Mouse (Mus musculus) adrenal gland, adult 2 months (tissue): ENCODE results near the gene Twnk. TPM values are rescaled to one million over a fixed set of nuclear protein-coding genes. Genes with fewer than 3 reads are reported as not detected.
"Not testable (repeated sequence)": the region's sequence is repeated elsewhere in the genome, so short reads cannot be mapped to it uniquely, and the experiment has no call there.

Experiments
- DNase-seq: peaks from one replicate; pipeline ENCODE4 v3.0.0; 2021
- polyA plus RNA-seq: library from polyadenylated mRNA; depleted of rRNA; stranded (reverse); fragments of >200 nt; gene quantifications from 2 replicates; pipeline ENCODE4 v1.2.3, GENCODE M21; 2012
- total RNA-seq, 2 experiments: library from RNA; stranded (reverse); gene quantifications; 2 replicates each; pipeline ENCODE4 v1.2.3; 2021

The Twnk gene
- total and polyA plus RNA-seq, 3 experiments: 9.6 to 37.1 (median 24.7) TPM

- no peak for DNase-seq
Measured at GRCm38 (mm10) chr19:45024775-45025174, 19.3 kb downstream of the Twnk start.

GRCm38 (mm10) chr19:45025937-45026568, 20.6 kb downstream of the Twnk start:
- peak; percentile 6 for DNase-seq

GRCm38 (mm10) chr19:45026958-45027670, 21.7 kb downstream of the Twnk start:
- no peak for DNase-seq

DNA sequence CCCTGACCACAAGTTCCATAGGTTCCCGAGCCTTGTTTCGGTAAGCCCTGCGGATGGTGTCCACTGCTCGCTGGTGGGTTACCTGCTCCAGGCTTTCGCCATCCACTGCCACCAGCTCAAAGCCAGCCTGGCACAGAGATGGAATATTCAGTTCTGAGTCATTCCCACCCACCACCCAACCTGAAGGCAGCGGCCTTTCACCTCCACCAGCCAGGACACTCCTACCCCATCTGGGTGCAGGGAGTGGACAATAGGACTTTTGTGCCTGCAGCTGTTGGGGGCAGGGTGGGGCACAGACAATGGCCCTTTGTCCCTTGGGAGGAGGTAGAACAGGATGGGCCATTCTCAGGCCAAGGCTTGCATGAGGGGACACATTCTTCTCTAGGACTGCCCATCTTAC, 22.4 kb downstream of the Twnk start:
- peak; percentile 9 for DNase-seq

DNA sequence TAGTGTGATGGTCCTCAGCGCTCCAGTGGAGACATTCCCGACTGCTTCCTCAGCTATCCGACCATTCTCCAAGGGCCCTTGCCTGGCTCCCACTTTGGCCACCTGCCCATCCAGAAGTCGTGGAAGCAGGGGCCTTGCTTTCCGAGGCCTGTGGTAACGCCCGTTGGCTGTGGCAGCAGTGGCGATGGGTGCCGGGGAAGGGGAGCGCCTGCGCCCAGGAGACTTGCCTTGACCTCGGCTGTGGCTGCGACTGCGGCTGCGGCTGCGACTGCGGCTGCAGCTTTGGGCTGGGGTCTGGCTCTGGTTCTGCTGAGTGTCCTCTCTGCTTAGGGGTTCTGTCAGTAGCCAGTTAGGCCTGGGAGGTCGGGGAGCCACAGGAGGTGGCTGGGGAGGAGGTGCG, 23.3 kb downstream of the Twnk start:
- DNase-seq: peak; percentile 30

DNA sequence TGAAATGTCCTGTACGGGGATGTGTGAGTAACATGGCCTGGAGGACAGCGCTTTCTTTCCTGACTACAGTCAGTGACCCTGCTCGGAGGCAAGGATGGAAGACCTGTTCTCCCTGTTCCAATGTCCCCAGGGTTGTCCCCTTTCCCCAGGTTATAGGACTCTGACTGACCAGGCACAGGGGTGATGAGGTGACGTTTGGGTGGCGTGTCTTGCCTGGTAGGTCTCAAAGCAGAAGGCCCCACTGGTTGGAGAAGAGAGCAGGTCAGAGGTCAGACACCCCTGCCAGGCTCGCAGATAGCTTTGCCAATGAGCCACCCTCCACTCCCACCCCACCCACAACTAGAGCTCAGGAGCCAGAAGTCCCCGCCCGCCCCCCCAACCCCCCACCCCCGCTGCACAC, 24.1 kb downstream of the Twnk start:
- peak; percentile 17 for DNase-seq

DNA sequence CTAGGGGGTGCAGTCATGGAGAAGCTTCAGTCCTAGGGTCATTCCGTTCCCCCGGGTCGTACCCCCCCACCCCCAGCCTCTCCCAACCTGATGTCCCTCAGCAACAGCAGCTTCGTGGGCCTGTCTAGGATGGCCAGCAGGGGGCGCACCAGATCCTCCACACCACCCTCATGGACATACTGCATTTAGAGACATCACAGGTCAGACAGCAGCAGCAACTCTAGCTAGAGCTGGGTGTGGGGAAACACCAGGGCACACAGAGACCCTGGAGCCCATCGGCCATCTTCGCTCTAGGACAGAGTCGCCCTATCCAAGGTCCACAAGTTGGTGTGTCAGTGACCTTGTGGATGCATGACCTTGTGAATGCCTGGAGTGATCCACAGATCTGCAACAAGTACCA, 24.6 kb downstream of the Twnk start:
- DNase-seq: peak; percentile 70

GRCm38 (mm10) chr19:45030746-45031693, 25.6 kb downstream of the Twnk start:
- DNase-seq: peak; percentile 82

GRCm38 (mm10) chr19:45031780-45032179, 26.3 kb downstream of the Twnk start:
- peak; percentile 82 for DNase-seq

- DNase-seq: peak; percentile 26
Measured at GRCm38 (mm10) chr19:45032570-45033332, 27.3 kb downstream of the Twnk start.

- DNase-seq: peak; percentile 70
Measured at GRCm38 (mm10) chr19:45036867-45037266, 31.4 kb downstream of the Twnk start.

GRCm38 (mm10) chr19:45038198-45038597, 32.7 kb downstream of the Twnk start:
- DNase-seq: not testable (repeated sequence)

DNA sequence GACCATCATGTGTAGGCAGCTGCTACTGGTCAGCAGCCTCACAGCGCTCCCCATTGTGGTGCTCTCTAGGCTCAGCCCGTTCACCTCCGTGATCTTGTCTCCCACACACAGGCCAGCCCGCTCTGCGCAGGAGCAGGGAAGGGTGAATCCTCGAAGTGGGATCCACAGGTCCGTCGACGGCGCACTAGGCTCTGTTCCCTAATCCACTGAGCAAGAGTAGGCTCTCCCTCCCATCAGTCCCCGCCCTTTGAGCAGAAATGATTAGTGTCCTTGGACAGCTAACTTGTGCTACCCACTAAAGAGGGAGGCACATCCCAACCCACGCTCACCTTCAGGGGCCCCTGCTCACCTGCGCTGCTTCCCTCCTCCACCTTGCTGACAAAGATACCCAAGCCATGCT, 34.8 kb downstream of the Twnk start:
- DNase-seq: no peak

GRCm38 (mm10) chr19:45044389-45044927, 39.0 kb downstream of the Twnk start:
- no peak for DNase-seq

DNA sequence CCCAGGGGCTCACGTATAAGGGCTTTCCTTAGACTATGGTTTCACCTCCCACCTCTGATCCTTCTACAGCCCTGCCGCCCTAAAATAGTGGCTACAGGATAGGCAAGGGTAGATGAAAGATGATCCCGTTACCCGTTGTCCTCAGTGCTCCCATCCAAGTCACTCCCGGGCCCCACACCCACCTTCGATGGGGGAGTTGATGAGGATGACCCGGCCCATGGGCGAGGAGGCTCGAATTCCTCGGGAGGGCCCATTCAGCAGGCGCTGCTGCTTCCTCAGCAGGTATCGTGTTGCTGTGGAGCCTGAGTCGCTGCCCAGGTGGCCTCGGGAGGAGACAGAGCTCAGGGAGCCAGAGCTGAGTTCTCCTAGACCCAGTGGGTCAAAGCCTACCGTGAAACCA, 39.8 kb downstream of the Twnk start:
- no peak for DNase-seq

DNA sequence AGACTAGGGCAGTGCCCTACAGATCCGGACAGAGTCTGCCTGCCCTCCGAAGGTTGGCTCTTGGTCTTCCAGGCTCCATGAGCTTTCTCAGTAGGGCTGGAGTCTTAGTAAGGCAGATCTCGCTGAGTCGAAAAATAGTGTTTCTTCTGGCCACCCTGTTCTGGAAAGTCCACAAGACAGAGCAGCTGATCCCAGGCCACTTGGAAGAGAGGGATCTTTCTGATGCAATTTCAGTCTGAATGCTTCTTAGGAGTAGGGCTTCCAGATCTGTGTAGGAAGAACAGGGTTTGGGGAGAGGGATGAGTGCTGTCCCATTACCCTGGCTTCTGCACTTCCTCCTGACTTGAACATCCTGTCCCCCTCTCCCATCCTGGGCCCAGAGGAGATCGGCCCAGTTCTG, 40.2 kb downstream of the Twnk start, which contains the start of gene Pdzd7:
Gene Pdzd7 (minus strand): TSS at position 67 of the 400 bp plus-strand sequence.
- DNase-seq: no peak

DNA sequence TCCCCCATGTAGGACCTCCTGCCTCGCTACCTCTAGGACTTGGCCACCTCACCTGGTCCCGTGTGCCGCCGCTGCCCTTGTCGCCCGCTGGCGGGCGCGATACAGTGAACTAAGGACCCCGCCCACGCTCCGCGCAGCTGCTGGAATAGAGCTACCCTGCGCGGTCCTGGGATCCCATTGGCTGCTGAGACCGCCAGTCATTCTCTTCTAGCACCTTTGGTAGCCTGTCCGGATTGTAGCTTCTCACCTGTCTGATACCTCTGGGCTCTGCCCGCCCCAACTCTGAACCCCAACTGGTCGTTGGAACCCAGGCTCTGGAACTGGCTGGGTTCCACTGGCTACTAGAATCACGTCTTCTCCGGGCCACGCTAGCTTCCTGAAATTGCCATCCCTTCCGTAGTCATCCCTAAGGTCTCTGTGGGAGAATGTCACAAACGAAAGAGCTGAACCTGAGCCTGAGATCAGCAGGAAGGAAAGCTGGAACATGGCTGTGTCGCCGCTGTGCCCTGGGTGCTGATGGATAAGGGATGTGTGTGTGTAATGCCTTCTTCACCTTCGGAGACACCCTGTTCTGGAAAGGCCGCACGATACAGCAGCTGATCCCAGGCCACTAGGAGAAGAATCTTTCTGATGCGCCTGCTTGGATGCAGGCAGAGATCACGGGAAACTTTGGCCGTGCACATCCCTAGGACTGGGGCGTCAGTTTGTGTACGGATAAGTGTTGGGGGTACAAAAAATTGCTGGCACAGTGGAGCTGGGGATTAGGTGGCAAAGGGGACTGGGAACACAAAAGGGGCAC, 41.3 kb downstream of the Twnk start:
- DNase-seq: peak; percentile 90

DNA sequence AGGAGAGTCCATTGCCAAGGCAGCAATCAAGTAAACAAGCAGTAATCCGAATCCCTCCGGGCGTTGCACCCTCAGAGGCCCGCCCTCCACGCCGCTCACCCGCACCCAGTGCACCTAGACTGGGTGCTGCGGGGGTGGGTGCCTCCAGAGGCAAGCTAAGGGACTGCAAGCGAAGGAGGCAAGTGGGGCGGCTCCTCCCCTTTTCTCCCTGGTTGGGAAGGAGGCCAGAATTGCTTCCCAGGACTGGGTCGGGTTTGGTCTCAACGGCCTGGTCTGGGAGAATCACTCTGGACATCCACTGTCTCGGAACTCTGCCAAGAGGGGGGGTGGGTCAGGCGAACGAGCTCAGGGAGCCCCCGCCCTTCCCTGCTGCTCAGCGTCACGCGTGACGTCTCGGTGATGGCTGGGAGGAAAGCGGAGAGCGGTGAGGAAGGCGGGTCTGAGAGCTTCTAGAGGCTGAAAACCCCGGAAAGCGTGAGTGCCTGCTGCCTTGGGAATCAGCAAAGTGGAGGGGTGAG, 42.0 kb downstream of the Twnk start, which contains the start of gene Sfxn3:
Gene Sfxn3 (plus strand): TSS at position 87 of the 518 bp plus-strand sequence.
- DNase-seq: peak; percentile 95

GRCm38 (mm10) chr19:45047935-45048643, 42.6 kb downstream of the Twnk start:
- peak; percentile 75 for DNase-seq
